Comparison of ENCODE assay signal across 9 mouse cellular contexts in genomic region chr9:122655583-122655982, GRCm38 (mm10).
DNase-seq lines count a peak whose midpoint lies in the region; ATAC-seq and TF ChIP-seq lines count a peak whose summit lies in the region.
"Had no signal": no experiment of that assay in that cellular context is flagged by ENCODE, and none has a peak within 500 bp of the region (broad histone marks: within the 10 kb centered on the region; RNA-seq: fewer than 3 reads in every experiment).

No protein-coding gene starts in this region.

- no peak overlapping the region for H3K4me3 ChIP-seq in kidney, embryonic 16.5 days (ENCODE audit: low read length)
- H3K4me3 ChIP-seq in liver, postnatal 0 days (ENCODE audit: low read depth, low read length): no peak overlapping the region
- H3K4me3 ChIP-seq: lung, embryonic 15.5 days had no signal

- no peak overlapping the region for H3K4me2 ChIP-seq in kidney, embryonic 16.5 days (replicated peaks; ENCODE audit: low read depth, low read length)
- H3K4me2 ChIP-seq in liver, postnatal 0 days (ENCODE audit: low read depth, low read length): no peak overlapping the region
- H3K4me2 ChIP-seq: lung, embryonic 15.5 days had no signal

- H3K9me3 ChIP-seq in kidney, embryonic 16.5 days (ENCODE audit: low read length): no peaks in the 10 kb centered on the region
- H3K9me3 ChIP-seq in liver, postnatal 0 days (ENCODE audit: low read length): no peaks in the 10 kb centered on the region
- H3K9me3 ChIP-seq: lung, embryonic 15.5 days had no signal

- no peak for ATAC-seq in kidney, embryonic 16.5 days (ENCODE audit: low FRiP score, low TSS enrichment)
- ATAC-seq in liver, postnatal 0 days: no peak

- TF ChIP-seq CTCF in liver, postnatal 0 days (IDR thresholded peaks at IDR 0.05; ENCODE audit: low read depth): no peak

- TF ChIP-seq EP300 in liver, postnatal 0 days (IDR thresholded peaks at IDR 0.05; ENCODE audit: low read depth): no peak

- WGBS in kidney, embryonic 16.5 days: 37% methylated on average over 17 of the region's 17 CpGs
- 35% methylated on average over 16 of the region's 17 CpGs for WGBS in liver, postnatal 0 days (ENCODE audit: insufficient replicate concordance)

- H3K9ac ChIP-seq in kidney, embryonic 16.5 days (replicated peaks; ENCODE audit: low read length): no peak overlapping the region
- no peak overlapping the region for H3K9ac ChIP-seq in liver, postnatal 0 days (replicated peaks)
- H3K9ac ChIP-seq: lung, embryonic 15.5 days had no signal

- no peaks in the 10 kb centered on the region for H3K27me3 ChIP-seq in kidney, embryonic 16.5 days (ENCODE audit: insufficient read depth, low read length)
- no peaks in the 10 kb centered on the region for H3K27me3 ChIP-seq in liver, postnatal 0 days (ENCODE audit: insufficient read depth, low read length)
- H3K27me3 ChIP-seq: lung, embryonic 15.5 days had no signal

- H3K36me3 ChIP-seq in kidney, embryonic 16.5 days (ENCODE audit: insufficient read depth, low read length): no peaks in the 10 kb centered on the region
- no peaks in the 10 kb centered on the region for H3K36me3 ChIP-seq in liver, postnatal 0 days (replicated peaks; ENCODE audit: insufficient read depth, low read length)
- H3K36me3 ChIP-seq: lung, embryonic 15.5 days had no signal

- no peak overlapping the region for H3K27ac ChIP-seq in kidney, embryonic 16.5 days (ENCODE audit: low read length)
- no peak overlapping the region for H3K27ac ChIP-seq in liver, postnatal 0 days (ENCODE audit: low read depth)
- H3K27ac ChIP-seq: lung, embryonic 15.5 days had no signal

- no peaks in the 10 kb centered on the region for H3K4me1 ChIP-seq in kidney, embryonic 16.5 days (ENCODE audit: insufficient read depth, low read length)
- no peaks in the 10 kb centered on the region for H3K4me1 ChIP-seq in liver, postnatal 0 days (ENCODE audit: insufficient read depth)
- H3K4me1 ChIP-seq: lung, embryonic 15.5 days had no signal

- DNase-seq in kidney, adult 9 months: peak; percentile 12
- peak; percentile 77 for DNase-seq in adrenal gland, postnatal 25 days
- peak; percentile 59 for DNase-seq in kidney, postnatal 14 days
- DNase-seq in spleen, postnatal 4 days (ENCODE audit: low spot score in 2 of 2): peak; percentile 44 to 80
- DNase-seq in liver, postnatal 0 days: no peak
- DNase-seq in frontal cortex, postnatal 14 days (ENCODE audit: low spot score in 2 of 2): no peak
- no peak for DNase-seq in left cerebral cortex, adult 11 months (ENCODE audit: low spot score)

Comparison
In these comparisons a context has a peak if more than half of its experiments do, and no peak if none do; other contexts are left out.
1. DNase-seq: peak in kidney, adult 9 months (single experiment), adrenal gland, postnatal 25 days (single experiment), kidney, postnatal 14 days (single experiment) and spleen, postnatal 4 days (2 of 2); none in liver, postnatal 0 days (single experiment), frontal cortex, postnatal 14 days (0 of 2) and left cerebral cortex, adult 11 months (single experiment).